Mouse (Mus musculus): ENCODE measurements around the gene Uba7.

The Uba7 gene

GRCm38 (mm10) chr9:107962916-107963315 lies 12.4 kb upstream of the Uba7 start:
- no peak for DNase-seq

DNA sequence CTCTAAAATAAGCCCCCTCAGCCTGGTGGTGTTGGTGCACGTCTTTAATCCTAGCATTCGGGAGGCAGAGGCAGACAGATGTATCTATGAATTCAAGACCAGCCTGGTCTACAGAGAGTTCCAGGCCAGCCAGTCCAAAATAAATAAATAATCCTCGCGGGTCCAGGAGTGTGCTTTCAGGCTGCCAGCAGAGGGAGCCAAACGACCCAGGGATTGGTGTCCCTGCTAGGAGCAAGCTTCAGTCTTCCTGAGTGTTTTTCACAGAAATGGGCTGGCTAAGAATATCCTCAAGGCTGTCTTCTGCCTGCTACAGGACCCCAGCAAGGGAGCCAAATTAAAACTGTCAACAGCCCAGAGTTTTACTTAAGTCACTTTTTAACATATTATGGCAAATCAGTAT lies 11.6 kb upstream of the Uba7 start:
- DNase-seq = peak; percentile 67 to 74

DNA sequence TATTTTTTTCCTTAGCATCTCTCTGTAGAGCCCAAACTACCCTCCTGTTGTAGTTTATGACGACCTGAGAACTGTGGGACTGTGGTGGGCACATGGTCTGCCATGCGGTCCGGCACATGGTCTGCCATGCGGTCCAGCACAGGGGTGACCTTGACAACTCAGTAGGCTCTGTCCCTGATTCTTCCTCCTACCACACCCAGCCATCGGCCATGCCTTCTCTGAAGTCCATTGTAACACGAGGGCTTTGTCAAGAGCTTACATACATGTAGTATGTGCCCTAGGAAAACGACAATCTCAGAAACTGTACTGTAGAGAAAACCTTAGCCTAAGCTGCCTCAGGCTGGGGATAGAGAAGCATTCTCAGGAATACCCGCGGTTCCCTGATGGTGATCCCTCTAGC lies 10.6 kb upstream of the Uba7 start:
- DNase-seq = no peak

DNA sequence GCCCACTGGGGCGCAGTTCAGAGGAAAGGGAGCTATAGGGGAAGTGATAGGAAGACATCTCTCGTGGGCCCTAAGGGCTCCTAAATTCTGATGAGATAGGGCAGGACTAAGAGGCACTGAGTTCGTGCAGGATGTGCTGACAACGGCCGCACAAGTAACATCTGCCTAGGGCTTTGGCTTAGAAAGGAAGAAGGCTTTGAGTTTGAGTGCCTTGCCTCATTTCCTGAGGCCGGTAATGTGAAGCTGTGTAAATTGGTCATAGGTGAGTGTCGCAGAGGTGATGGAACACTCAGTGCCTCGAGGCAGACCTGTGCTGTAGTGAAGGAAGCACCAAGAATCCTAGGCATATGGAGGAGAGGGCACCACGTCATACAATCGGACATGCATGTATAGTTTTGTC lies 8.6 kb upstream of the Uba7 start:
- DNase-seq = no peak

DNA sequence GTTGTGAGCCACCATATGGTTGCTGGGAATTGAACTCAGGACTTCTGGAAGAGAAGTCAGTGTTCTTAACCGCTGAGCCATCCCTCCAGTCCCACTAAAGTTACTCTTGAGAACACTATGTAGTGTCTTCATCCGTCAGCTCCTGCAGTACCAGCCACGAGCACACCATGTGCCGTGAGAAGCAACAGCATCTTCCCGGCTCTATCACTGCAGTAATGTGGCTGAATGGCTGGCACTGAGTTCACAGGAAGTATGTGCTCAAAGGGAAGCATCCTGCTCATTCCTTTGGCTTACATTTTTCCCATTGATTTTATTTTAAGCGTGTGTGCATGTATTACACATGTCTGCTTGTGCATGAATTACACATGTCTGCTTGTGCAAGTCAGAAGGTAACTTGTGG lies 7.9 kb upstream of the Uba7 start:
- DNase-seq = no peak

- DNase-seq = no peak
Observed at GRCm38 (mm10) chr9:107968531-107968930, 6.8 kb upstream of the Uba7 start.

- DNase-seq = no peak
Observed at GRCm38 (mm10) chr9:107970311-107970710, 5.0 kb upstream of the Uba7 start.

DNA sequence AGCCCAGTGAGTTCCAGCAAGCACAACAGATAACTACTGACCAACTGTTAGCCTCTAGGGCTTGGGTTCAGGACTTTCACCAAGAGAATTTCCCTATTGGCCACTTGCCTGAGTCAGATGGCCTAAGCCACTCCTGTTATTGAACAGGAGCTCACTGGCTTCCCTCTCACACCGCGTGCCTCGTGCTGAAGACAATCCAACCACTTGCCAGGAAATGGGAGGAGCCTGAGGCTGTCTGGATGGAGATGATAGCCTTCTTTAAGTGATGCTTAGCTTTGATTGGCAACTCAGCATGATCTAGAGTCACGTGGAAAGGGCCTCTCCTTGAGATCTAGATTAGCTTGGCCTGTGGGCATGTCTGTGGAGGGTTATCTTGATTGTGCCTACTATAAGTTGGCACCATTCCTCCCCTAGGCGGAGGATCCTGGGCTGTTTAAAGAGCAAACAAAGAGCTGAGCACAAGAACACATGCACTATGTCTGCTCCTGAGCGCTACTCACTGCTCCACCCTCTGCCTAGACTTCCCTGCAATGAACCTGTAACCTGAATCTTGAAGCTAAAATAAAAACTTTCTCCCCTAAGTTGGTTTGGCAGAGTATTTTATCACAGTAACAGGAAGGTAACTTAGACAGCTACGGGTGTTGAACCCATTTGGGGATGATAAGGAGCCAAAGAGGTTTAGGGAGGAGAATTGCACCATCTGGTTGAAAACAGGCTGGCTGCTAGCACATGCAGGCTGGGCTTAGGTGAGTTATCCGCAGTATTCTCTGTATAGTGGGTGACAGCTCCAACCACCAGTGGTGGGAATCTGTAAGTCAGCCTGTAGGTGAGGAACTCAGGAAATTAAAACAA lies 3.4 kb upstream of the Uba7 start:
- DNase-seq = no peak

- no peak for DNase-seq
Observed at GRCm38 (mm10) chr9:107974491-107975171, 674 bp upstream of the Uba7 start.

- no peak for DNase-seq
Observed at GRCm38 (mm10) chr9:107978815-107979214, 3.5 kb downstream of the Uba7 start.

DNA sequence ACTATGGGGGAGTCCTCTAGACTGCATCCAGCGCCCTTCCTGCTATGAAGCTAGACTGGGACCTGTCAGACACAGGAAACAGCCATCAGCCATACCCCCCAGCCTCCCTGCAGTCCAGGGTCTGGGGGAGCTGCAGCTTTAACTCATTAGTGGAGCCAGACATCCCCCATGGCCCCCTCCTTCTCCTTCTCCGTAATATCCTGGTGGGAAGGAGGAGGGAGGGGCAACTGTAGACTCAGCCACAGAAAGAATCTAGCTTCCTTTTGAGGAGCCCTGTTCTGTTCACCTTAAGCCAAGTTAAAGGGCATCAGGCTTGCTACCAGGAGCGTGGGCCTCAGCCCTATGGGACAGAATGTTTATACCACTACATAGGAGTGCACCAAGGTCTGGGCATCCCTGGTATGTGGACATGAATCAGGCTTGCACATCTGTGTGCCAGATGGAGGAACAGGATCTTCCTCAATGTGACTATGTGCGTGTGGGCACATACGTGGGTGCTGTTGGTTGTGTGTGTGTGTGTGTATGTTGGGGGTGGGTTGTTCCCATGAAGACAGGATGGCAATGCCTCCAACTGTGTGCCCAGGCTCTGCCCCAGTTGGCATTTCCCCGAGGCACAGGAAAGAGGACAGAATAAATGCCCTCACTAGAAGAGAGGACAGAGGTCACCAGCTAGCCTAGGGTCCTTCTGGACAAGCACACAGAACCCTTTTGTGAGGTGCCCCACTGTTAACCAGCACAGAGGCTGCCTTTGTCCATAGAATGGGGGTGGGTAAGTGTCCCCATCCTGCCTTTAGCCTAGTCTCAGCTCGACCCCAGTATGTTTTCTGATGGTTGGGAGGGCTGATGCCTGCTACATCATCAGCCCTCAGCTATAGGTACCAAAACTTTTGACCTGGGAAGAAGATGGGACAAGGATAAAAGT lies 6.6 kb downstream of the Uba7 start:
- no peak for DNase-seq

- peak; percentile 61 to 79 for DNase-seq
Observed at GRCm38 (mm10) chr9:107982681-107983346, 7.5 kb downstream of the Uba7 start, which contains the start of gene Gm20661. Gene Gm20661 (plus strand): TSS chr9:107983058.

DNA sequence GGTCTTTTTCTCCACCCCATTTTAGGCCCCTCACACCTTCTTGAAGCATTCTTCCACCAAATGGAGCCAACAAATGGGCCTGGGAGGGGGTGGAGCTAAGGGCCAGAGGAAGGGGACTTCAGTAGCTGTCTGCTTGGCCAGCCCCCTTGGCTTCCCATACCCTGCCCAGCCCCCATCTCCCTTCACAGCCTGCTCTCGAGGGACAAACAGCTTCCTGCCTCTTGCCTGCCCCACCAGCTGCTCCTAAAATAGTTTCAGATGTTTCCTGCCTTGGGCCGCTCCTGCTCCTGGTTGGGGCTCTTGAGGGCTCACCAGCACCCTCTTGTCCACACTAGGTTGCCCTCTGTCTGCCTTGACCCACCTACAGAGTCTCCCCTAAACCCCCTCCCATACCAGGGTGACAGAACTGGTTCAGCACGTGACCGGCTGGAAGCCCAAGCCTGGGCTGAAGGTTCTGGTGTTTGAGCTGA lies 8.2 kb downstream of the Uba7 start:
- DNase-seq = peak in 1 of 2 experiments; percentile 62

GRCm38 (mm10) chr9:107984052-107984753 lies 8.9 kb downstream of the Uba7 start:
- no peak for DNase-seq

GRCm38 (mm10) chr9:107984754-107985055 lies 9.4 kb downstream of the Uba7 start:
- no peak for DNase-seq

DNA sequence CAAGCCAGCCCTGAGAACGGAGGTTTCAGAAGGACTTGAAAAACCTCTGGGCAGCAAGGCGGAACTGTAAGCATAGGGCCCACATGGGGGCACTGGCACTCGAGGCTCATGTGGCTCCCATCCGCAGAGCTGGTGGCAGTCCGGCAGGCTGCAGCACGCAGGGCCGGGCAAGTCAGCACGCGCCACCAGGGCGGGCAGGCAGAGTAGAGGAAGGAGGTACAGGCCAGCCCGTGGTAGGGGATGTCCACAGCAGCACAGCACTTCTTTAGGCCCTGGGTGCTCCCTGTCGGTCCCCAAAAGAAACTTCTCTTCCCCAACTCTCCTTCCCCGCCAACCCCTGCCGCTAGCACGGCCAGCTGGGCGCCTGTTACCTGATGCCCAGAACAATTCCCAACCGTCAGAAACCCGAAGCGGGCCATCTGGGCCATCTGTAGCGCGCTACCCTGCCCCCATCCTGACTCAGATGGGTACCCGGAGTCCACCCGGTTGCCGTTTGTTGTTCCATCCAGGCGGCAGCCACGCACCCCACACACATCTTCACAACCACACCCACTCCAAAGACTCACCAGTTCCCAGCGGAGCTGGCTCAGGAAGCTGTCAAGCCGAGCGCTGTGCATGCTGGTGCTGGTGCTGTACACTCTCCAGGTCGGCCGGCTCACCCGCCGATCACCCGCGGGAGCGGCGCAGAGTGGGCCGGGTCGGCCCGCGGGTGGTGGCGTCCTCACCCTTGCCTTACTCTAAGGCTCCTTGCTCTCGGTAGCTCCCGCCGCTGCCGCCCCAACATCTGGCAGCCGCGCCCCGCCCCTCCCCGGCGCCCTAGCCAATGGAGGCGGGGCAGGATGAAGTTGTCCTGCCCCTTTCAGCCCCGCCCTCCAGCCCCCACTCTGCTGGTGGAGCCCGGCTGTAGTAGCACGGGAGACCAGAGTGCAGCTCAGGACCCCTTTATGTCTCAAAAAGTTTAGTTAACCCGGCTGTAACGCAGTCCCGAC lies 10.1 kb downstream of the Uba7 start, which contains the start of gene Inka1:
Gene Inka1 (minus strand): TSS at position 749 of the 989 bp plus-strand sequence.
- peak; percentile 93 to 95 for DNase-seq

GRCm38 (mm10) chr9:107986376-107986775 lies 11.1 kb downstream of the Uba7 start:
- peak; percentile 79 to 80 for DNase-seq

GRCm38 (mm10) chr9:107987950-107988349 lies 12.6 kb downstream of the Uba7 start:
- no peak for DNase-seq

GRCm38 (mm10) chr9:107992197-107992596 lies 16.9 kb downstream of the Uba7 start, which contains the start of gene Cdhr4:
Gene Cdhr4 (plus strand): TSS chr9:107992497.
- no peak for DNase-seq

DNA sequence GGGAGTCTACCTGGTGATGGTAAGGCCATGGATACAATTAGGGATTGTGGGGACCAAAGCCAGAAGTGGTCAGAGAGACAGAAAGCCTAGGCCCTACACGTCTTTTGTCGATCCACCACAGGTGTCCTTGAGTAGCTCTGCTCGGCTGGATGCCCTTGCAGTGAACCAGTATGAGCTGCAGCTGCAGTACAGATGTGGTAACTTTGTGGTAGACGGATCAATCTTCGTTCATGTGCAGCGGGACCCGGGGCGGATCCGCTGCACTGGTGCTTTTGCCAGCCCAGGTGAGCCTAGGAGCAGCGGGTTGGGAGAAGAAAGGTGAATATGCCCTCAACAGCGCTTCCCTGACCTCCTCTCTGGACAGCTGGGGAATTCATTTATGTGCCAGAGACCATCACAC lies 17.7 kb downstream of the Uba7 start:
- DNase-seq = peak; percentile 38 to 50

All from thymus, postnatal 36 days (tissue).